Mouse (Mus musculus): Measurements from ENCODE around the gene Taf9.

Taf9 gene

GRCm38 (mm10) chr13:100670181-100670741, 18.9 kb downstream of the Taf9 start:
- DNase-seq (ENCODE audit: low read depth), result no peak

- no peak for DNase-seq (ENCODE audit: low read depth)
These were observed 24.7 kb downstream of the Taf9 start for GRCm38 (mm10) chr13:100675936-100676635.

GRCm38 (mm10) chr13:100681615-100682014, 30.2 kb downstream of the Taf9 start:
- no peak for DNase-seq (ENCODE audit: low read depth)

- no peak for DNase-seq (ENCODE audit: low read depth)
These were observed 31.5 kb downstream of the Taf9 start for GRCm38 (mm10) chr13:100682837-100683236.

- DNase-seq (ENCODE audit: low read depth), result peak; percentile 53
These were observed 33.0 kb downstream of the Taf9 start for GRCm38 (mm10) chr13:100684355-100684754.

- no peak for DNase-seq (ENCODE audit: low read depth)
These were observed 36.1 kb downstream of the Taf9 start for GRCm38 (mm10) chr13:100687513-100687912.

- no peak for DNase-seq (ENCODE audit: low read depth)
These were observed 46.2 kb downstream of the Taf9 start for GRCm38 (mm10) chr13:100697541-100697940.

- no peak for DNase-seq (ENCODE audit: low read depth)
These were observed 47.5 kb downstream of the Taf9 start for GRCm38 (mm10) chr13:100698866-100699265.

- DNase-seq (ENCODE audit: low read depth), result no peak
These were observed 52.1 kb downstream of the Taf9 start for GRCm38 (mm10) chr13:100703468-100703867.
